Mouse (Mus musculus): ENCODE measurements around the gene Hspb1.
A peak's percentile ranks its signal among the peaks of the same experiment; 100 is the strongest.

The Hspb1 gene

DNA sequence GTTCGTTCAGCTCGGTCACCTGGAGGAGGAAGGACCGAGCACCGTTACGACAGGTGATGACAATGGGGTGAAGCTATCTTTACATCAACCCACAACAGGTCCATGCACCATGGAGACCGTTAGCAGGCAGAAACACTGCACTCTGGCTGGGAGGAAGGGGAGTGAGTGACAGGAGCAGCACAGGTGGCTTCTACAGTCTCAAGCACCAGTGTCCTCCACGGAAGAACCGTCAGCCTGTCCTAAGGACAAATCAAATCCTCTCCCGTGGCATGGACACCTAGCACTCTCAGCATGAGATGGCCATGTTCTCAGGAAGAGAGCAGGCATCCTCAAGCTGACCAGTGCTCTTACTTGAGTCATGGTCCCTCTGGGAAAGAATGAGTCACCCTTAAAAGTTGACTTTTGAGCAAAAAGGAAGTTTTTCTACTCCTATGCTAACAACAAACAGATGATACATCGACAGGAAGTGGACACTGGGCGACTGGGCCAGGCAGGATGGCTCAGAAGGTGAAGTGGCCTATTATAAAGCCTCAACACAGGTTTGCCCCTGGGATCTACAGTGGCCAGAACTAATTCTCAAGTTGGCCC, 24.0 kb downstream of the Hspb1 start:
- DNase-seq (ENCODE audit: low read depth, low spot score), result peak; percentile 98

DNA sequence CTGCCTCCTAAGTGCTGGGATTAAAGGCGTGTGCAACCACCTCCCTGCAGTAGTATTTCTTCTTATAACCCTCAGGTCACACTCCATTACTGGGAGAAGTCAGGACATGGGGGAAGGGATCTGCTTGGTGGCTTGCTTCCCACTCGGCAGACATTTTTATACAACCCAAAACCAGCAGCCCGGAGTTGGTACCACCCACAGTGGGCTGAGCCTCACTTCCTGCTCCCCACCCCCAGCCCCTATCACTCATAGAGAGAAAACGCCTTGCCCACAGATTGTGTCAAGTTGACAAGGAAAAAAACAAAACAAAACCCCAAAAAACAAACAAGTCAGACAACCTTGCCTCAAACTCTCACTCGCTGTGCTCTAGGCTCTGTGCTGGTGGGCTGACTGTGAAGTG, 25.5 kb downstream of the Hspb1 start:
- DNase-seq (ENCODE audit: low read depth, low spot score), result no peak

DNA sequence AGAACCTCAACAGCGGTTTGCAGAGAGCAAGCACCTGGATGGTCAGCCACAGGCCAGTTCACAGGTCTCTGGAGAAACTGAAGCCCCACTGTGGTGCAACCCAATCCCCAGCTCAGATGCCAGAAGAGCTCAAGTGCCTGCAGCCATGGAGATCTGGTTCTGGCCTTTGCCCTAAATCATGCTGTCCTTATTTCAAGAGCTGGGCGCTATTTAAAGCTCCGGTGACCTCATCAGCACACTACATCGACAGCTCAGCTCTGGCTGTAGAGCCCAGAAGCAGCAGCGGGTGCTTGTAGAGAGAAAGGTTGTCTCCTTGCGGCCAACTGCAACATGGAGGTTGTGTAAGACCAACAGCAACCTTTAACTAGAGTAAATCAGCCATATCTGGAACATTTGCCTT, 26.4 kb downstream of the Hspb1 start:
- DNase-seq (ENCODE audit: low read depth, low spot score), result peak; percentile 68

GRCm38 (mm10) chr5:135916051-135916565, 28.4 kb downstream of the Hspb1 start:
- DNase-seq (ENCODE audit: low read depth, low spot score), result no peak

DNA sequence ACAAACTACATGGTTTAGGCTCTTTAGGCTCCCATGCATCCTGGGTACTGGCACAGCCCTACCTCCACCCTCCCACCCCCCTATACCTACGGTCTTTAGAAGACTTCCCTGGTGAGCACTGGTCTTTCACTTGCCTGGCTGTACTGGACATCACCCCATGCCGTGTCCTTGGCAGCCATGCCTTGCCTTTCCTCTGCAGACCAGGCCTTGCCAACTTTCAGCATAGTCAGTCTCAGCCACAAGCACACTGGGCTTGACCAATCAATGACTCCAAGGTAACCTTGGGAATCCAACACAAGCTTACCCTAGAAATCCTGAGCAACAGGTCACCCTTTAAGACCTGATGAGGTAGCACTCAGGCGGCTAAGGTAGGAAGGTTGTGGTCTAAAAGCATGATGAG, 28.9 kb downstream of the Hspb1 start:
- no peak for DNase-seq (ENCODE audit: low read depth, low spot score)

DNA sequence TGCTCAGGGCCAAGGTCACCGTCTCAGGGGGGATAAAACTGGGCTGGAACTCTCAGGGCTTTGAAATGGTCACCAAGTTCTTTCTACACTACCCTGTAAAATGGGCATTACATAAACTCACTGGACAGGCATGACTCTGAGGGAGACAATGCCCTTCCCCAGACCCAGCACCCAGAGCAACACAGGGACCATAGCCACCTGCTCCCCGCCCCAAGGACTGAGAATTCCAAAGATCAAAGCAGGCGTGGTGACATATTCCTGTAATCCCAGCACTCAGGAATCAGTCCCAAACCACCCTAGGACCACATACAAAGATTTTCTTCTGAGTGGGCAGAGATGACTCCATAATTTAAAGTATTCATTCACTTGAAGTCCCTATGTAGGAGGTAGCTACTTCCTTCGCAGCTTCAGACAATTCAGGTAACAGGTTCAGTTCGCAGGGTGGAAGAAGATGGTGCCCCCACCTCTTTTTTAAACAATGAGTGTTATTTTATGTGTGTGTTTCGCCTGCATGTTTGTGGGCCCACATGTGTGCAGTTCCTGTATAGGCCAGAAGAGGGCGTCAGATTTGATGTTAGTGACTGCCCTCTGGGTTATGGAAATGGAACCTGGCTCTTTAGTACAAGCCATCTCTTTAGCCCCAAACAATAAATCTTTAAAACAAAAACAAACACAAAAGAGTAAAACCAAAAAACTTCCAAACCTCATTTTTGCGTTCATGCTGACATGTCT, 29.8 kb downstream of the Hspb1 start:
- DNase-seq (ENCODE audit: low read depth, low spot score), result no peak

DNA sequence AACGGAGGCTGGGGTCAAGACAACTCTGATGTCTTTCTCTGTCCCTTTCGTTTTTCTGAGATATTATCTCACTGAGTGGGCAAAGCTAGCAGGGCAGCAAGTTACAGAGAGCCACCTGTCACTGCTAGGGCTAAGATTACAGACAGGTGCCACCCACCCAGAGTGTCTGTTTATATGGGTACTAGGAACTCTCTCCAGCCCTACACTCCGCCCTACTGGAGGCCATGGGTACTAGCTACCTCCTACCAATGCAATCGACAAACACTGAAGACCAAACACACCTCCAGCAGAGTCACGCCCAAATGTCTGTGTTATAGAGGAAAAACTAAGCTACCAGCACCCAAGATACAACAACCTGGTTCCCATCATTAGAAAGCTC, 30.3 kb downstream of the Hspb1 start:
- DNase-seq (ENCODE audit: low read depth, low spot score), result no peak

DNA sequence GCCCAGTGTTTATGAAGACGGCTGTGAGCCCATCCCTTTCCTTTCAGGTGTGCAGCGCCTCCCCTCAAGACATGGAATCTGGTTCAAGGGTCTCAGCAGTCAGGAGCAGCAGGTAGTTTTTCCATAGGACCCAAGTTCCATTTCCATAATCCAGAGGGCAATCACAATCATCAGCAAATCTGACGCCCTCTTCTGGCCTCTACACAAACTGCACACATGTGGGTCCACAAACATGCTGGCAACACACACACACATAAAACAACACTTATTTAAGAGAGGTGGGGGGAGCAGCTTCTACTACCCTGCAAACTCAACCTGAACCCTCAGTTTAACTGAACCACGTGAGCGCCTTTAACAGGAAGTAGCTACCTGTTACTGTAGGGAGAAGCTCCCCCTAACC, 30.9 kb downstream of the Hspb1 start:
- DNase-seq (ENCODE audit: low read depth, low spot score), result no peak

DNA sequence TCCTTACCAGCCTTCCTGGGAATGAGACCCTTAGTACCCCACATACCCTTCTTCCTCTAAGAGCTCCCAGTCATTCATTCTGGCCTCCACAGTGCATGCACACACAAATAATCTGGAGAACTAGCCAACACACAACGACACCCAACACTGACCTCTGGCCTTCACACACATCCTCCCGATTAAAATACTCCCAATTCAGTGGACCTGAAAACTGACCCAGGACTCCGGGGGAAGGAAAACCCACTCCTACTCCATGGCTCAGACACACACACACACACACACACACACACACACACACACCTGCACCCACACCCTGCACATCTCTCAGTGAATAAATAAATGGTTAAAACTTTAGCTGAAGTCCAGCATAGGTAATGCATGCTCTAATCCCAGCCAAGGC, 32.2 kb downstream of the Hspb1 start:
- no peak for DNase-seq (ENCODE audit: low read depth, low spot score)

DNA sequence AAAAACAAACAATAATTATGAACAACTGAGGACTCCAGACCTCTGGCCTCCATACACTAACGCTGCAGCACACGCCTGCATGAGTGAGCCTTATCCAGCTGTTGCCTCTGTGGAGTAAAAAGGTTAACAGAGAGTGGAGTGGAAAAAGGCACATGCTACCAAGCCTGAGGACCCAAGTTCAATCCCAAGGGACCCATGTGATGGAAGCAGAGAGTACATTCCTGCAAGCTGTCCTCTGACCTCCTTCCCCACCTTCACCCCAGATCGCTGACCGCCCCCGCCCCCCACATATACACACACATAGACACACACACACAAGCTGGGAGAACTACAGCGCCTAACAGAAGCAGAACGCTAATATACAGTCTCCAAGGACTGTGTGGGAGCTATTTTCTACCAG, 36.2 kb downstream of the Hspb1 start:
- DNase-seq (ENCODE audit: low read depth, low spot score), result no peak

GRCm38 (mm10) chr5:135929685-135930424, 42.1 kb downstream of the Hspb1 start:
- DNase-seq (ENCODE audit: low read depth, low spot score), result no peak

GRCm38 (mm10) chr5:135931526-135931925, 43.8 kb downstream of the Hspb1 start:
- no peak for DNase-seq (ENCODE audit: low read depth, low spot score)

- DNase-seq (ENCODE audit: low read depth, low spot score), result peak; percentile 61
Measured at GRCm38 (mm10) chr5:135932359-135932758, 44.6 kb downstream of the Hspb1 start.

DNA sequence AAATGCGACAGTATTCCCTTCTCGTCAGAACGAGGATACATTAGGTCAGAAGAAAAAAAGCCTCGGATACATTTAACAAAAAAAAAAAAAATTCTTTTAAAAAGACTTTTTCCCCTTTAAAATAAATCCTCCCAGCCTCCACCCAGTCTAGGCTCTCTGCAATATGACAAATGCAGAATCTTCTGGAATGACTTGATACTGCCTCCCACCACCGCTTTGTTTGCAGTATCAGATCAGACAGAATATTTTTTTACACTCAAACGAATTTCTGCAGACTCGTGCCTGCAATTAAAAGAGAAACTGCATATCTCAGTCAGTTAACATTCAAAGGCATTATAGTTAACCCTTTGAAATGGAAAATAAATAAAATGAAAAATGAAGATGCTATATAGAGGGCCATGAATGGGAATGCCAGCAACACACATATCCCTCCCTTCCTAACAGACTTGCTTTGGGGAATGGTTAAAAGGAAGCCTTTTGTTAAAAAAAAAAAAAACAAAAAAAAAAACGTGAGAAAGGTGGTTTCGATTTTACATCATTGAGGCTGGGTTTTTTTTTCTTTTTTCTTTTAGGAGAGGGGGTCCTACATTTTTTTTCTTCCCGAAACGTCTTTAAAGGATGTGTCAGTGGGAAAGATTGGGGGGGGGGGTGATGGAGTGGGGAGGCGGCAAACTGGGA, 45.6 kb downstream of the Hspb1 start:
- DNase-seq (ENCODE audit: low read depth, low spot score), result no peak

DNA sequence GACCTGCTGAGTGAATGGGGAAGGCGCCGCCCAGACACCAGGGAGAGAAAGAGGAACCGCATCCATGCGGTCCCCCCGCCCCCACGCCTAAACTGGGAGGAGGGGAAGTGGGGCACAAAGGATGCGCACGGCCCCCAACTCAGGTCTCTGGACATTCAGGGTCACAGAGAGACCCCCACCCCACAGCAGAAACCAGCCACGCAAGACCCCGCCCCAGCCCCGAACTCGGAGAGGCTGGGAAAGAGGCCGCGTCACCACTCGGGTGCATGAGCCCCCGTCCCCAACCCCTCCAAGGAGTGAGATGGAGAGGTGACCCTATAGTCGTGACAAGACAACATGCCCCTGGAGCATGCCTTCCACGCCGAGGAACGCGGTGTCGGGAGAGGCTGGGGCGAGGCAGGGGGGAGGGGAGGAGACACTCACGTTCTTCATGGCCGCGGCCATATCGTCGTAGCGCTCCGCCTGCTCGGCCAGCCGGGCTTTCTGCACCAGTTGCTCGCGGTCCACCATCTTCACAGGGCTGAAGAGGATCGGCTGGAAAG, 46.3 kb downstream of the Hspb1 start:
- peak; percentile 73 for DNase-seq (ENCODE audit: low read depth, low spot score)

- peak; percentile 98 for DNase-seq (ENCODE audit: low read depth, low spot score)
Measured at GRCm38 (mm10) chr5:135934481-135935175, 46.9 kb downstream of the Hspb1 start, which contains the start of gene Ywhag. Gene Ywhag (minus strand): TSS chr5:135934616.

DNA sequence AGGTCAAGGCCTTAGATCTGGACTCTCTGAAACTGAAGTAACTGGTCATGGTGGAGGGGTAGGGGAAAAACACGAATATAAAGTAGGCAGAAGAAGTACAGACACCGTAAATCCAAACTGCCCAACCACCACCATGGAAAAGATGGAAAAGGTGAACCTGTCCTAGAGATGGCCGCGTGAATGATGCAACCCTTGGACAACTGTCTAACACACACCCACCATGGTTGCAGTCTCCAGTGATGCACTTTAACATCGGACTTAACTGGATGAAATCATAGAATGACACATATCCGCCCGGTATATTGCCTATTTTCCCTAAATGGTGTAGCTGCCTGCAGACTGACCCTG, 47.4 kb downstream of the Hspb1 start:
- peak; percentile 90 for DNase-seq (ENCODE audit: low read depth, low spot score)

DNA sequence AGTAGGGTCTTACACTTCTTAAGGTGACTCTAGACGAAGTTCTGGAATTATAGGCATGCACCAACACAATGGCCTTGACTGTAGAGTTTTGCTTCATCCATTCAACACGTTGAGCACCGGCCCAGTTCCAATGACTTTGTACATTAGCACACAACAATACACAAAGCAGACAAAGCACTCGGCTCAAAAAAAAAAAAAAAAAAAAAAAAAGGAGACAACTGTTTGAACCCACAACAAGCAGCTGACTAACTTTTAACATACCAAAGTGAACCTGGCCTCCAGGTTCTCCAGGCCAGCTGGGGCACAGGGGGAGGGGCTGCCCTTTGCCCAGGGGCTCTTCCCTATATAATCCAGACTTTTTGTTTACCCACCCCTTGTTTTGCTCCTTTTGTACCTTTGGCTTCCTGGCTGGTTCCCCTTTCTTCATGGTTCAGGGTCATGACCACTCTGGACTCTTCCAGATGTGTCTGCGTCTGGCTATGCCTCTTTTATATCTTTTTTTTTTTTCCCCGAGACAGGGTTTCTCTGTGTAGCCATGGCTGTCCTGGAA, 48.0 kb downstream of the Hspb1 start:
- no peak for DNase-seq (ENCODE audit: low read depth, low spot score)

Measured in 3T3-L1 (cell line).